Mouse (Mus musculus) spleen, embryonic (tissue): ENCODE measurements around the gene Acot7.

Source experiments
- CTCF ChIA-PET: fragments of 350-600 bp; sonication (Branson Sonifier 250); formaldehyde crosslinking; loops from one replicate; lab custom pipeline; 2022; lab: Charles Lee

Acot7 gene

DNA sequence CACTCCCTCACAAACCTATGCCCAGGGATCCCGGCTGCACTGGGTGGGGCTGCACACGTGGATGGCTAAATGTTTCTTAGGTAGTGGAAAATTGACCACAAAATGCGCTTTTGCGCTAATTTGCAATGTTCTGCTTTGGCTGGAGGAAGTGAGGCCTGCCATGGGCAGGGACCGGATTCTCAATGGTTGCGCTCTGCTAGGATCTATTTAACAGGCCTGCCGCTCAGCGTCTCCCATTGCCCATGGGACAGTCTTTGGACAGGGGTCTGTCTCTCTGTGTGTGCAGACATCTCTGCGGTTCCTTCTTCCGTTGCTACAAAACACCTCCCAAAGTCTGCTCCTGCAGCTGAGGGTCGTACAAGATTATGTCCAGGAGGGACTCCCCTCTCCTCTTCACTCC, 113.1 kb downstream of the Acot7 start:
- CTCF ChIA-PET, result no interaction called here

GRCm38 (mm10) chr4:152291562-152291961, 113.6 kb downstream of the Acot7 start, which contains the start of gene Hes3:
Gene Hes3 (minus strand): TSS chr4:152291662.
- CTCF ChIA-PET, result interaction anchor here (0.7 kb wide), 1 partner anchor 38 kb away, joined by 3 read pairs; no protein-coding TSS in a partner anchor

- CTCF ChIA-PET, result interaction anchor here (0.7 kb wide), 1 partner anchor 38 kb away, joined by 3 read pairs; no protein-coding TSS in a partner anchor
These were observed 114.3 kb downstream of the Acot7 start for GRCm38 (mm10) chr4:152292102-152292765.

DNA sequence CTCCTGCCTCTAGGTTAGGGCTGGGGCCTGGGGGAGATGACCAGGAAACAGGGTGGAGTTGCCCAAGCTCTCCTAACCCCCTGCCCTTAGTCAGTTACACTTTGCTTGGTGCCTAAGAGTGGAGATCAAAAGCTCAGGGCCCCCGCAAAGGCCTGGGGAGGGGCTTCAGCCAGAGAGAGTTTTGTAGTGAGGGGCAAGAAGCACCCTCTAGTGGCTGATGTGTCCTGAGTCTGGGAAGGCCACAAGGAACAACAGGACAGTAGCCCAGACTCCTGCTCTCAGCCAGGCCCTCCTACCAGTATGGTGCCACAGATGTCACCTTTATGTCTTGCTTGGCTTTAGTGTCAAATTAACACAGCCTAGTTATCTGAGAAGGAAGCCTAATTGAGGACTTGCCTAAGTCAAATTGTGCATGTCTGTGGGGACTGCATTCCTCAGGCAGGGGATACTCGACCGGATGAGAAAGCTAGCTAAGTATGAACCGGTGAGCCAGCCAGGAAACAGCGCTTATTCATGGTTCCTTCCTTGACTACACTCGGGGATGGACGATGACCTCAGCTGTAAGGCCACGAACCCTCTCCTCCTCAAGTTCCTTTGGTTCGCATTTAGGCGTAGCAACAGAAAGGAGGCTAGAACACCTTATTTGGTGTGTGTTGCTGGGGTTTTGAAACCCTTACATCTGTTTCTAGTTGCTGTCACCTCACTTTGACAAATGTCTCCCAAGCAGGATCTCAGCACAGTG, 116.4 kb downstream of the Acot7 start:
- CTCF ChIA-PET, result no interaction called here

GRCm38 (mm10) chr4:152295916-152296315, 118.0 kb downstream of the Acot7 start:
- CTCF ChIA-PET, result no interaction called here

DNA sequence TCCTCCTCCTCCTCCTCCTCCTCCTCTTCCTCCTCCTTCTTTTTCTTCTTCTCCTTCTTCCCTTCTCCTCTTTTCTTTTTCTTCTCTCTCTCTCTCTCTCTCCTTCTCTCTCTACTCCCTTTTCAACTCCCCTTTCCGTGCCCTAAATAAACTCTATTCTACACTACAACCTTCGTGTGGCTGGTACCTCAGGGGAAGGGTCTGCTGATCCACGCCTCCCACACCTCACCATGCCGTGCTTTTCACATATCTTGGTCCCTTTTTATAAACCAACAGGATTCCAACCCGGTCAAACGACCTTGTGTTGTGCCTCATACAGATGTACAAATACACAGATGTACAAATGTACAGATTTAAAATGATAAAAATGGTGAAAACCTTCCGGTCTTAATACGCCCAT, 118.4 kb downstream of the Acot7 start:
- CTCF ChIA-PET, result no interaction called here

- CTCF ChIA-PET, result no interaction called here
These were observed 119.2 kb downstream of the Acot7 start, which contains the start of gene Icmt for GRCm38 (mm10) chr4:152296874-152297861. Gene Icmt (plus strand): TSS chr4:152297227.

DNA sequence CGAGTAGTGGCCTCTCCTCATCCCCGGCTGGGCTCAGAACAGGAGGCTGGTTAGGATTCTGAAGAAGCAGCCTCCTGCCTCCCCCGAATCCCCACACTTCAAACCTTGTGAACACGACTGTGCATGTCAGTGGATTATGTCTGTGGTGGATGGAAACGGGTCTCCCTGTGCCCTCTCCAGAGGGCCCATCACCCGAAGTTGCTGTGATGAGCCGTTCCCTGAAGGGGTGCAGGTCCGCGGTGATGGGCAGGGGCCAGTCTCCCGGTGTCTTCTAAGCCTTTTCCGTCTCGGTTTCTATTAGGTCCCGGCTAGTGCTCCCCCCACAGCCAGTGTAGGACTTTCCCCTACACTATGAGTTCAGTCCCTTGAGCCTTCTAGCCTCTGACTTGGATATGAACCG, 120.9 kb downstream of the Acot7 start:
- CTCF ChIA-PET, result no interaction called here

DNA sequence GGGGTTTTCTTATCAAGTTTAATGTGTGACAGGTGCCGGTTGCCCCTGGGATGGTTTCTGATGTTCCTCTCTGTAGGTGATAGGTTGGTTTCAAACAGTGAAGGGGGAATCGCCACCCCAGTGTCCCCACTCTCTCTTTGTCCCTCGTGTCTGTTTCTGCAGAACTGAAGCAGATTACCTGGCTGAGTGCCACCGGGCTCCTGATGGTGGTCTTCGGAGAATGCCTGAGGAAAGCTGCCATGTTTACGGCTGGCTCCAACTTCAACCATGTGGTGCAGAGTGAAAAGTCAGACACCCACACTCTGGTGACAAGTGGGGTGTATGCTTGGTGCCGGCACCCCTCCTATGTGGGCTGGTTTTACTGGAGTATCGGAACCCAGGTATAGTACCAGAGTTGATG, 122.4 kb downstream of the Acot7 start:
- CTCF ChIA-PET, result no interaction called here

GRCm38 (mm10) chr4:152302012-152302411, 124.1 kb downstream of the Acot7 start:
- CTCF ChIA-PET, result no interaction called here

- CTCF ChIA-PET, result no interaction called here
These were observed 125.2 kb downstream of the Acot7 start for GRCm38 (mm10) chr4:152303172-152303571.

GRCm38 (mm10) chr4:152304685-152305084, 126.8 kb downstream of the Acot7 start:
- CTCF ChIA-PET, result no interaction called here

- CTCF ChIA-PET, result no interaction called here
These were observed 128.1 kb downstream of the Acot7 start for GRCm38 (mm10) chr4:152305991-152306390.

DNA sequence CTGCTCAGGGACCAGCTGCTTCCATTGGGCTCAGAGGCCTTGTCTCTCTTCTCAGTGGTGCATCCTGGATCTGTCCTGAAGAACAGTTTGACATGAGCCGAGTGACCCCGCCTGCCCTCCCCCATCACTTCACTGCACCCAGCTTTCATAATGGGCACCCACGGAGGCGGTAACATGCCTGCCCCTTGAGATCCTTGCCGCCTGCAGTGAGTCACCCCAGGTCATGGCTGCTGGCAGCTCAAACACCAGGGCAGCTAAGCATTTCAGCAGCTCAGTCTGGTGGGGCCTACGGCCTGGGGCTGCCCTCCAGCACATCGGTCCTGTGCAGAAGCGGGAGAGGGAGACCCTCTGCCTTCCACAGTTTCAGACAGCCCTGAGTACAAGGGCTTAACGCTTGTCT, 129.6 kb downstream of the Acot7 start:
- CTCF ChIA-PET, result no interaction called here

GRCm38 (mm10) chr4:152312186-152312585, 134.3 kb downstream of the Acot7 start:
- CTCF ChIA-PET, result no interaction called here

DNA sequence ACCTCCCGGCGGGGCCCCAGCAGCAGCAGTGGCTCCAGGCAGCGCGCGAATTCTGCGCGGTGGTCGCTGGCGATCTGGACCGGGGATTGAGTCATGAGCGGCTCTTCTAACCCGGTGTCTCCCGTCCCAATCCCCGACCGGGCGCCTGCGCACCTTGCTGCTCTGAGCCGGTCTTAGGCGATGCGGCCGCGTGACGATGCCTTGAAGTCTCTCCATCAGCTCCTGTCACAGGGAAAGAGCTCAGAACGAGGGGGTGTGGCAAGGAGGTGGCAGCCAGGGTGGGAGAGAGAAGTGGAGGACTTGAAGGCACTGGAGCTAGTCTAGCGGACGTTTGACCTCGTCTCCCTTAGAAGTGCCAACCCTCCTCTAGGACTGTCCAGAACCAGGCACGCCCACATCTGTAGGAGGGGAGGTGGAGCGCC, 135.3 kb downstream of the Acot7 start:
- CTCF ChIA-PET, result no interaction called here

DNA sequence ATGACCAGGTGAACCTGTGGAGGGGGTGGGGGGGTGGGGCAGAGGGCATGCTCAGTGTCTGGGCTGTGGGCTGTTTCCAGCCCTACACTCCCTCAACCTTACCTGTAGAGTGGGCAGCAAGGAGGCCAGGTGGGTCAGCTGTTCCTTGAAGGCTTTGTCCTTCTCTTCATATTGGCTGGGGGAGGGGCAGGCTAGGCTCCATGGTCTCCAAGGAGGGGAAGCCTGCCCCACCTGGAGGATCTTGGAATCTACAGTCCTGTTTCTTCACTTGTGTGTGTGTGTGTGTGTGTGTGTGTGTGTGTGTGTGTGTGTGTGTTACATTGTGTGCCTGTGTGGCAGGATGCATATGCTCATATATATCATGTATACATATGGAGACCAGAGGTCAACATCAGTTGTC, 136.0 kb downstream of the Acot7 start:
- CTCF ChIA-PET, result interaction anchor here (0.5 kb wide), 1 partner anchor 84 kb away, joined by 4 read pairs; no protein-coding TSS in a partner anchor

GRCm38 (mm10) chr4:152315498-152316213, 137.7 kb downstream of the Acot7 start:
- CTCF ChIA-PET, result no interaction called here

GRCm38 (mm10) chr4:152317631-152318033, 139.7 kb downstream of the Acot7 start:
- CTCF ChIA-PET, result no interaction called here

DNA sequence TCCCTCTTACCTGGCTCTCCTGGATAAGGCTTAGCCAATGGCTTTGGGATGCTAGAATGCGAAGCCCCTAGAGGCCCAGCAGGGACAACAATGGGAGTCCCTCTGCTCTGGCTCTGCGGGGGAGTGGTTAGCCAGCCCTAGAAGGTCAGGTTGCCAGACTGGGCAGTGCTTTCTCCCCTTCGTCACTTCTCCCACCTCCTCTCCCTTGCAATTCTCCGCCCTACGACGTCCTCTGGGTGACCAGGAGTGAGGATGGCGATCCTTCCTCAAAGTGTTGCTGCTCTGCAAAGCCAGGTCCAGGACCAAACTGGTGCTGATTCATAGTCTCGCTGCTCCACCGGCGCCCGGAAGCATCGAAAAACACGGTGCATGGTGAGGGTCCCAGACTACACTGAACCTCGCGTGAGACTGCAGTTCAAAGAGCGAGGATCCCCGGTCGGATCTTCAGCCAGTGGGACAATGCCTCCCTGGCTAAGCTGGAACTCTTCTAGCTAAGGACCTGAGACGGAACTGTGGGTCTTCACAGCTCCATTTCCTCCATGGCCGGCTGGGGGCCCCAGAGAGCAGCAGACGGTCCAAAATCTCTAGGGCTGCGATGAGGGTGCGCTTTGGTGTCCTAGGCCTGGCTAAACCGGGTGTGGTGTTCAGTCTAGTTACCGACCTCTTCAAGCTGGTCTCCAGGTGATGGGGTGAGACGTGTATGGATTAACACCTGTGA, 140.7 kb downstream of the Acot7 start, which contains the start of gene Rnf207:
Gene Rnf207, minus strand, starts transcription at position 477 of the 718 bp plus-strand sequence.
- CTCF ChIA-PET, result no interaction called here
